Mouse (Mus musculus): ENCODE data around the gene Wdr46. TPM values are rescaled to one million over a fixed set of nuclear protein-coding genes. Genes with fewer than 3 reads are reported as not detected.
"Not testable (repeated sequence)": the region's sequence is repeated elsewhere in the genome, so short reads cannot be mapped to it uniquely, and the experiment has no call there.

Wdr46 gene
- polyA plus RNA-seq, 1 experiment from 2014 or later: 44.0 TPM

GRCm38 (mm10) chr17:33981192-33981909 is 40.9 kb downstream of the Wdr46 start:
- H3K9ac ChIP-seq: peak overlapping the region; percentile 57; the same call in 1 of the 2 replicates
- ATAC-seq (replicated peaks; ENCODE audit: low FRiP score): peak; percentile 87
- WGBS: under 1% methylated on average over 27 of the region's 27 CpGs

GRCm38 (mm10) chr17:33982136-33982535 is 41.7 kb downstream of the Wdr46 start:
- 11% methylated on average over 8 of the region's 8 CpGs for WGBS
- not testable (repeated sequence) for H3K36me3 ChIP-seq
- peak overlapping the region; percentile 81 for H3K4me2 ChIP-seq

More at GRCm38 (mm10) chr17:33981192-33981909, 40.9 kb downstream of the Wdr46 start:
- Histone ChIP-seq H3K4me1 (peaks cover 30% of the 10 kb centered on the region), H3K27ac (peak overlapping the region; percentile 91), H3K4me2 (peak overlapping the region; percentile 81), H3K27me3 (peaks cover 45% of the 10 kb centered on the region), H3K4me3 (replicated peaks) (peak overlapping the region; percentile 60)
- H3K9me3 ChIP-seq (replicated peaks); H3K36me3 ChIP-seq: not testable (repeated sequence)

GRCm38 (mm10) chr17:33991788-33992664 is 51.6 kb downstream of the Wdr46 start:
- H3K4me2 ChIP-seq: no peak overlapping the region
- H3K27ac ChIP-seq: no peak overlapping the region
- WGBS: 33% methylated on average over 10 of the region's 10 CpGs
- no peak for ATAC-seq (replicated peaks; ENCODE audit: low FRiP score)
- no peaks in the 10 kb centered on the region for H3K36me3 ChIP-seq
- H3K27me3 ChIP-seq: peaks cover 8% of the 10 kb centered on the region
- no peaks in the 10 kb centered on the region for H3K9me3 ChIP-seq (replicated peaks)
- H3K9ac ChIP-seq: no peak overlapping the region
- H3K4me1 ChIP-seq: no peaks in the 10 kb centered on the region
- H3K4me3 ChIP-seq (replicated peaks): no peak overlapping the region

More at GRCm38 (mm10) chr17:33982136-33982535, 41.7 kb downstream of the Wdr46 start:
- not testable (repeated sequence) for H3K9ac ChIP-seq; H3K27ac ChIP-seq; H3K9me3 ChIP-seq (replicated peaks); H3K4me3 ChIP-seq (replicated peaks); ATAC-seq (replicated peaks; ENCODE audit: low FRiP score)
- Histone ChIP-seq H3K27me3 (peaks cover 39% of the 10 kb centered on the region), H3K4me1 (peaks cover 30% of the 10 kb centered on the region)

- Histone ChIP-seq H3K36me3 (no peaks in the 10 kb centered on the region), H3K4me1 (peaks cover 9% of the 10 kb centered on the region), H3K27me3 (peaks cover 29% of the 10 kb centered on the region), H3K9ac (no peak overlapping the region), H3K9me3 (replicated peaks) (no peaks in the 10 kb centered on the region), H3K27ac (no peak overlapping the region), H3K4me3 (replicated peaks) (no peak overlapping the region), H3K4me2 (no peak overlapping the region)
- 87% methylated on average over 8 of the region's 8 CpGs for WGBS
- no peak for ATAC-seq (replicated peaks; ENCODE audit: low FRiP score)
These were observed 54.5 kb downstream of the Wdr46 start for GRCm38 (mm10) chr17:33994959-33995358.

- Histone ChIP-seq H3K36me3 (no peaks in the 10 kb centered on the region), H3K27ac (no peak overlapping the region), H3K9me3 (replicated peaks) (no peaks in the 10 kb centered on the region), H3K4me2 (no peak overlapping the region), H3K4me3 (replicated peaks) (no peak overlapping the region), H3K9ac (no peak overlapping the region), H3K27me3 (peaks cover 36% of the 10 kb centered on the region), H3K4me1 (peaks cover 15% of the 10 kb centered on the region)
- ATAC-seq (replicated peaks; ENCODE audit: low FRiP score): no peak
- 32% methylated on average over 3 of the region's 3 CpGs for WGBS
These were observed 55.2 kb downstream of the Wdr46 start for GRCm38 (mm10) chr17:33995651-33996050.

GRCm38 (mm10) chr17:33997025-33997424 is 56.6 kb downstream of the Wdr46 start:
- peaks cover 15% of the 10 kb centered on the region for H3K4me1 ChIP-seq
- not testable (repeated sequence) for H3K27ac ChIP-seq; H3K4me2 ChIP-seq; H3K9me3 ChIP-seq (replicated peaks); H3K9ac ChIP-seq; ATAC-seq (replicated peaks; ENCODE audit: low FRiP score); H3K4me3 ChIP-seq (replicated peaks); H3K36me3 ChIP-seq
- 88% methylated on average over 2 of the region's 2 CpGs for WGBS
- H3K27me3 ChIP-seq: peaks cover 49% of the 10 kb centered on the region

GRCm38 (mm10) chr17:33998697-33999096 is 58.2 kb downstream of the Wdr46 start:
- not testable (repeated sequence) for H3K4me2 ChIP-seq; H3K9me3 ChIP-seq (replicated peaks); ATAC-seq (replicated peaks; ENCODE audit: low FRiP score); H3K4me3 ChIP-seq (replicated peaks); H3K9ac ChIP-seq; H3K36me3 ChIP-seq; H3K27ac ChIP-seq
- WGBS: 54% methylated on average over 5 of the region's 5 CpGs
- Histone ChIP-seq H3K4me1 (peaks cover 15% of the 10 kb centered on the region), H3K27me3 (peaks cover 54% of the 10 kb centered on the region)

Other genes starting within 250 kb of the Wdr46 start
- gene March2, start 222.0 kb upstream of the Wdr46 start, polyA plus RNA-seq (2015; fragmentation: Nextera tagmentation; extraction: Ambion mirVana): 50.9 and 57.5 TPM in 2 replicates
- gene Rab11b, start 180.1 kb upstream of the Wdr46 start, polyA plus RNA-seq (2015; fragmentation: Nextera tagmentation; extraction: Ambion mirVana): 275 and 342 TPM in 2 replicates
- gene Angptl4, start 158.8 kb upstream of the Wdr46 start, polyA plus RNA-seq (2015; fragmentation: Nextera tagmentation; extraction: Ambion mirVana): 21.5 and 27.9 TPM in 2 replicates
- 46.5 and 53.4 TPM in 2 replicates for gene Kank3, start 130.1 kb upstream of the Wdr46 start, polyA plus RNA-seq (2015; fragmentation: Nextera tagmentation; extraction: Ambion mirVana)
- 1,038 and 1,163 TPM in 2 replicates for gene Rps28, start 116.1 kb upstream of the Wdr46 start, polyA plus RNA-seq (2015; fragmentation: Nextera tagmentation; extraction: Ambion mirVana)
- gene Ndufa7, start 116.1 kb upstream of the Wdr46 start, polyA plus RNA-seq (2015; fragmentation: Nextera tagmentation; extraction: Ambion mirVana): 490 and 495 TPM in 2 replicates
- 97.9 and 102 TPM in 2 replicates for gene Cd320, start 97.6 kb upstream of the Wdr46 start, polyA plus RNA-seq (2015; fragmentation: Nextera tagmentation; extraction: Ambion mirVana)
- gene Gm7029, start 66.8 kb upstream of the Wdr46 start, polyA plus RNA-seq (2015; fragmentation: Nextera tagmentation; extraction: Ambion mirVana): not detected in 2 replicates
- 8.2 and 9.1 TPM in 2 replicates for gene Kifc1, start 50.0 kb upstream of the Wdr46 start, polyA plus RNA-seq (2015; fragmentation: Nextera tagmentation; extraction: Ambion mirVana)
- gene Platr17, start 35.5 kb upstream of the Wdr46 start, polyA plus RNA-seq (2015; fragmentation: Nextera tagmentation; extraction: Ambion mirVana): 0.19 TPM in 1 of 2 replicates, not detected in the other
- gene Daxx, start 31.2 kb upstream of the Wdr46 start, polyA plus RNA-seq (2015; fragmentation: Nextera tagmentation; extraction: Ambion mirVana): 47.6 and 60.0 TPM in 2 replicates
- 28.3 and 35.9 TPM in 2 replicates for gene Tapbp, start 24.8 kb upstream of the Wdr46 start, polyA plus RNA-seq (2015; fragmentation: Nextera tagmentation; extraction: Ambion mirVana)
- gene Zbtb22, start 24.8 kb upstream of the Wdr46 start, polyA plus RNA-seq (2015; fragmentation: Nextera tagmentation; extraction: Ambion mirVana): 17.5 and 19.3 TPM in 2 replicates
- gene Rgl2, start 11.1 kb upstream of the Wdr46 start, polyA plus RNA-seq (2015; fragmentation: Nextera tagmentation; extraction: Ambion mirVana): 30.7 and 34.5 TPM in 2 replicates
- gene Pfdn6, start 317 bp upstream of the Wdr46 start, polyA plus RNA-seq (2015; fragmentation: Nextera tagmentation; extraction: Ambion mirVana): 171 and 183 TPM in 2 replicates
- gene B3galt4, start 10.8 kb downstream of the Wdr46 start, polyA plus RNA-seq (2015; fragmentation: Nextera tagmentation; extraction: Ambion mirVana): 5.1 and 5.6 TPM in 2 replicates
- 48.0 and 53.5 TPM in 2 replicates for gene Vps52, start 15.2 kb downstream of the Wdr46 start, polyA plus RNA-seq (2015; fragmentation: Nextera tagmentation; extraction: Ambion mirVana)
- gene Rps18, start 15.3 kb downstream of the Wdr46 start, polyA plus RNA-seq (2015; fragmentation: Nextera tagmentation; extraction: Ambion mirVana): 1,731 and 1,904 TPM in 2 replicates
- gene H2-K1, start 59.7 kb downstream of the Wdr46 start, polyA plus RNA-seq (2015; fragmentation: Nextera tagmentation; extraction: Ambion mirVana): 24.6 and 27.2 TPM in 2 replicates
- 20.3 and 21.7 TPM in 2 replicates for gene Ring1, start 84.0 kb downstream of the Wdr46 start, polyA plus RNA-seq (2015; fragmentation: Nextera tagmentation; extraction: Ambion mirVana)
- 51.7 and 52.5 TPM in 2 replicates for gene H2-Ke6, start 87.4 kb downstream of the Wdr46 start, polyA plus RNA-seq (2015; fragmentation: Nextera tagmentation; extraction: Ambion mirVana)
- gene Slc39a7, start 91.0 kb downstream of the Wdr46 start, polyA plus RNA-seq (2015; fragmentation: Nextera tagmentation; extraction: Ambion mirVana): 197 and 211 TPM in 2 replicates
- 50.5 and 53.0 TPM in 2 replicates for gene Rxrb, start 91.2 kb downstream of the Wdr46 start, polyA plus RNA-seq (2015; fragmentation: Nextera tagmentation; extraction: Ambion mirVana)
- 2.2 and 6.6 TPM in 2 replicates for gene Col11a2, start 98.8 kb downstream of the Wdr46 start, polyA plus RNA-seq (2015; fragmentation: Nextera tagmentation; extraction: Ambion mirVana)
- 0.39 and 0.64 TPM in 2 replicates for gene H2-Oa, start 151.7 kb downstream of the Wdr46 start, polyA plus RNA-seq (2015; fragmentation: Nextera tagmentation; extraction: Ambion mirVana)
- 14.8 and 15.9 TPM in 2 replicates for gene H2-DMa, start 178.9 kb downstream of the Wdr46 start, polyA plus RNA-seq (2015; fragmentation: Nextera tagmentation; extraction: Ambion mirVana)
- 135 and 140 TPM in 2 replicates for gene Brd2, start 182.0 kb downstream of the Wdr46 start, polyA plus RNA-seq (2015; fragmentation: Nextera tagmentation; extraction: Ambion mirVana)
- gene H2-DMb2, start 202.6 kb downstream of the Wdr46 start, polyA plus RNA-seq (2015; fragmentation: Nextera tagmentation; extraction: Ambion mirVana): 22.6 and 25.3 TPM in 2 replicates
- 4.9 and 6.0 TPM in 2 replicates for gene H2-DMb1, start 212.4 kb downstream of the Wdr46 start, polyA plus RNA-seq (2015; fragmentation: Nextera tagmentation; extraction: Ambion mirVana)
- 3.5 and 3.8 TPM in 2 replicates for gene Tap1, start 246.9 kb downstream of the Wdr46 start, polyA plus RNA-seq (2015; fragmentation: Nextera tagmentation; extraction: Ambion mirVana)
- gene Psmb9, start 247.1 kb downstream of the Wdr46 start, polyA plus RNA-seq (2015; fragmentation: Nextera tagmentation; extraction: Ambion mirVana): 3.0 and 3.2 TPM in 2 replicates

Data from kidney, embryonic 15.5 days (tissue).